Mouse (Mus musculus) heart, postnatal 0 days (tissue): ENCODE results near the gene Gm11938. TPM values are rescaled to one million over a fixed set of nuclear protein-coding genes. Genes with fewer than 3 reads are reported as not detected.

ENCODE experiments used
- ATAC-seq: fragments of 200-750 bp; cut with Nextera tagmentation; 2 replicates; pipeline ENCODE4 v1.8.0; 2017; ENCODE audit warnings: low read depth, moderate number of reproducible peaks, moderate library complexity; ENCODE audit not compliant: insufficient read depth
- DNase-seq: peaks from one replicate; pipeline ENCODE4 v3.0.0-alpha.2; 2016; ENCODE audit warnings: low spot score
- H3K27ac ChIP-seq: fragments of 300-500 bp; sonication (generic); 2 replicates; pipeline ENCODE4 v1.5.1; 2014; ENCODE audit warnings: low read depth, mild to moderate bottlenecking
- H3K27me3 ChIP-seq: fragments of 300-500 bp; sonication (generic); 2 replicates; pipeline ENCODE4 v1.6.1; 2014; ENCODE audit warnings: low read length, mixed read lengths; ENCODE audit not compliant: control insufficient read depth, insufficient read depth
- H3K36me3 ChIP-seq: fragments of 300-500 bp; sonication (generic); replicated peaks from 2 replicates; pipeline ENCODE4 v1.6.1; 2014; ENCODE audit warnings: low read length, mixed read lengths; ENCODE audit not compliant: control insufficient read depth, insufficient read depth
- H3K4me1 ChIP-seq: fragments of 300-500 bp; sonication (generic); 2 replicates; pipeline ENCODE4 v1.6.1; 2014; ENCODE audit warnings: antibody characterized with exemption; ENCODE audit not compliant: control insufficient read depth, insufficient read depth
- H3K4me2 ChIP-seq: fragments of 300-500 bp; sonication (generic); 2 replicates; pipeline ENCODE4 v1.6.1; 2014; ENCODE audit warnings: low read depth, mild to moderate bottlenecking, low read length, moderate library complexity
- H3K4me3 ChIP-seq: fragments of 300-500 bp; sonication (generic); 2 replicates; pipeline ENCODE4 v1.5.1; 2014; ENCODE audit warnings: low read depth, low read length
- H3K9ac ChIP-seq: fragments of 300-500 bp; sonication (generic); replicated peaks from 2 replicates; pipeline ENCODE4 v1.6.1; 2014; ENCODE audit warnings: low read depth, low read length, mixed read lengths
- H3K9me3 ChIP-seq: fragments of 300-500 bp; sonication (generic); replicated peaks from 2 replicates; pipeline ENCODE4 v1.6.1; 2016; ENCODE audit warnings: low read length; ENCODE audit not compliant: control insufficient read depth
- CTCF ChIP-seq: IDR thresholded peaks from 2 replicates; pipeline ENCODE4 v1.5.1; 2016; ENCODE audit warnings: antibody characterized with exemption, control low read depth, low read depth
- EP300 ChIP-seq: IDR thresholded peaks from 2 replicates; pipeline ENCODE4 v1.6.1; 2016; ENCODE audit warnings: antibody characterized with exemption, low read depth
- WGBS: fragments of 180-500 bp; shearing (Covaris S2); extraction: QIAGEN DNeasy Blood & Tissue Kit; methylation state at CpG from one replicate; pipeline ENCODE4 v1.1.7; 2014; 5-methylcytosine and 5-hydroxymethylcytosine counted together
- polyA plus RNA-seq: library from polyadenylated mRNA; unstranded; fragments of >200 nt; fragmentation: Nextera tagmentation; extraction: Ambion mirVana; gene quantifications from 2 replicates; pipeline ENCODE4 v1.2.1, GENCODE M21; 2015
- total RNA-seq: library from RNA; depleted of rRNA; stranded (reverse); fragments of >200 nt; gene quantifications from 2 replicates; pipeline ENCODE4 v1.2.3, GENCODE M21; 2014; ENCODE audit warnings: low replicate concordance; rRNA removed

Gene Gm11938
- total and polyA plus RNA-seq, 2 experiments from 2014 or later: not detected

- H3K27me3 ChIP-seq: no peaks in the 10 kb centered on the region
- H3K4me2 ChIP-seq: no peak overlapping the region
- DNase-seq (no peak), ATAC-seq (no peak)
- H3K4me3 ChIP-seq: no peak overlapping the region
- no peak overlapping the region for H3K27ac ChIP-seq
- H3K9me3 ChIP-seq: no peaks in the 10 kb centered on the region
- H3K36me3 ChIP-seq: no peaks in the 10 kb centered on the region
- TF ChIP-seq EP300 (no peak), CTCF (no peak)
- no peak overlapping the region for H3K9ac ChIP-seq
- no peaks in the 10 kb centered on the region for H3K4me1 ChIP-seq
- 79% methylated on average over 2 of the region's 2 CpGs for WGBS
Observed at GRCm38 (mm10) chr11:99556195-99556594, 46.9 kb downstream of the Gm11938 start.

Other genes with a start within 250 kb of the Gm11938 start
Only the 30 nearest of the 36 such genes appear.
- gene Krt12, start 181.0 kb downstream of the Gm11938 start, total RNA-seq: not detected in 2 replicates
- gene Krt12, start 181.0 kb downstream of the Gm11938 start, polyA plus RNA-seq: not detected in 2 replicates
- gene Krt20, start 165.2 kb downstream of the Gm11938 start, total RNA-seq: not detected in 2 replicates
- gene Krt20, start 165.2 kb downstream of the Gm11938 start, polyA plus RNA-seq: 0.26 and 0.38 TPM in 2 replicates
- not detected in 2 replicates for gene Krt23, start 110.2 kb downstream of the Gm11938 start, total RNA-seq
- gene Krt23, start 110.2 kb downstream of the Gm11938 start, polyA plus RNA-seq: 0.07 and 0.12 TPM in 2 replicates
- gene Krt39, start 82.0 kb downstream of the Gm11938 start, total RNA-seq: not detected in 2 replicates
- not detected in 2 replicates for gene Krt39, start 82.0 kb downstream of the Gm11938 start, polyA plus RNA-seq
- gene Krt40, start 60.1 kb downstream of the Gm11938 start, total RNA-seq: not detected in 2 replicates
- gene Krt40, start 60.1 kb downstream of the Gm11938 start, polyA plus RNA-seq: not detected in 2 replicates
- gene Krtap3-3, start 52.4 kb downstream of the Gm11938 start, total RNA-seq: not detected in 2 replicates
- not detected in 2 replicates for gene Krtap3-3, start 52.4 kb downstream of the Gm11938 start, polyA plus RNA-seq
- not detected in 2 replicates for gene Krtap3-2, start 46.5 kb downstream of the Gm11938 start, total RNA-seq
- not detected in 2 replicates for gene Krtap3-2, start 46.5 kb downstream of the Gm11938 start, polyA plus RNA-seq
- not detected in 2 replicates for gene Gm11939, start 43.8 kb downstream of the Gm11938 start, total RNA-seq
- not detected in 2 replicates for gene Gm11939, start 43.8 kb downstream of the Gm11938 start, polyA plus RNA-seq
- not detected in 2 replicates for gene Krtap3-1, start 36.7 kb downstream of the Gm11938 start, total RNA-seq
- gene Krtap3-1, start 36.7 kb downstream of the Gm11938 start, polyA plus RNA-seq: not detected in 2 replicates
- gene Krtap1-5, start 22.3 kb downstream of the Gm11938 start, total RNA-seq: not detected in 2 replicates
- not detected in 2 replicates for gene Krtap1-5, start 22.3 kb downstream of the Gm11938 start, polyA plus RNA-seq
- not detected in 2 replicates for gene Krtap1-4, start 19.7 kb downstream of the Gm11938 start, total RNA-seq
- gene Krtap1-4, start 19.7 kb downstream of the Gm11938 start, polyA plus RNA-seq: not detected in 2 replicates
- gene Krtap1-3, start 12.0 kb downstream of the Gm11938 start, total RNA-seq: not detected in 2 replicates
- gene Krtap1-3, start 12.0 kb downstream of the Gm11938 start, polyA plus RNA-seq: not detected in 2 replicates
- gene Krtap9-3, start 5.2 kb downstream of the Gm11938 start, total RNA-seq: not detected in 2 replicates
- not detected in 2 replicates for gene Krtap9-3, start 5.2 kb downstream of the Gm11938 start, polyA plus RNA-seq
- gene Gm11937, start 6.9 kb upstream of the Gm11938 start, total RNA-seq: not detected in 2 replicates
- gene Gm11937, start 6.9 kb upstream of the Gm11938 start, polyA plus RNA-seq: not detected in 2 replicates
- not detected in 2 replicates for gene Krtap2-4, start 11.5 kb upstream of the Gm11938 start, total RNA-seq
- not detected in 2 replicates for gene Krtap2-4, start 11.5 kb upstream of the Gm11938 start, polyA plus RNA-seq
- gene Gm11562, start 17.1 kb upstream of the Gm11938 start, total RNA-seq: not detected in 2 replicates
- not detected in 2 replicates for gene Gm11562, start 17.1 kb upstream of the Gm11938 start, polyA plus RNA-seq
- gene Krtap4-1, start 24.9 kb upstream of the Gm11938 start, total RNA-seq: not detected in 2 replicates
- not detected in 2 replicates for gene Krtap4-1, start 24.9 kb upstream of the Gm11938 start, polyA plus RNA-seq
- not detected in 2 replicates for gene Krtap4-2, start 31.8 kb upstream of the Gm11938 start, total RNA-seq
- not detected in 2 replicates for gene Krtap4-2, start 31.8 kb upstream of the Gm11938 start, polyA plus RNA-seq
- not detected in 2 replicates for gene Krtap4-7, start 40.8 kb upstream of the Gm11938 start, total RNA-seq
- not detected in 2 replicates for gene Krtap4-7, start 40.8 kb upstream of the Gm11938 start, polyA plus RNA-seq
- not detected in 2 replicates for gene Gm11555, start 46.9 kb upstream of the Gm11938 start, total RNA-seq
- not detected in 2 replicates for gene Gm11555, start 46.9 kb upstream of the Gm11938 start, polyA plus RNA-seq
- gene Gm11563, start 55.7 kb upstream of the Gm11938 start, total RNA-seq: not detected in 2 replicates
- gene Gm11563, start 55.7 kb upstream of the Gm11938 start, polyA plus RNA-seq: not detected in 2 replicates
- not detected in 2 replicates for gene Krtap4-6, start 62.7 kb upstream of the Gm11938 start, total RNA-seq
- gene Krtap4-6, start 62.7 kb upstream of the Gm11938 start, polyA plus RNA-seq: not detected in 2 replicates
- not detected in 2 replicates for gene Gm14190, start 87.4 kb upstream of the Gm11938 start, total RNA-seq
- gene Gm14190, start 87.4 kb upstream of the Gm11938 start, polyA plus RNA-seq: not detected in 2 replicates
- not detected in 2 replicates for gene Gm14180, start 131.0 kb upstream of the Gm11938 start, total RNA-seq
- not detected in 2 replicates for gene Gm14180, start 131.0 kb upstream of the Gm11938 start, polyA plus RNA-seq
- not detected in 2 replicates for gene Gm11595, start 169.6 kb upstream of the Gm11938 start, total RNA-seq
- gene Gm11595, start 169.6 kb upstream of the Gm11938 start, polyA plus RNA-seq: not detected in 2 replicates
- not detected in 2 replicates for gene Krtap4-8, start 177.4 kb upstream of the Gm11938 start, total RNA-seq
- gene Krtap4-8, start 177.4 kb upstream of the Gm11938 start, polyA plus RNA-seq: not detected in 2 replicates
- gene Krtap4-9, start 181.9 kb upstream of the Gm11938 start, total RNA-seq: not detected in 2 replicates
- gene Krtap4-9, start 181.9 kb upstream of the Gm11938 start, polyA plus RNA-seq: not detected in 2 replicates
- gene Gm11596, start 190.2 kb upstream of the Gm11938 start, total RNA-seq: not detected in 2 replicates
- gene Gm11596, start 190.2 kb upstream of the Gm11938 start, polyA plus RNA-seq: not detected in 2 replicates
- gene Gm11569, start 195.6 kb upstream of the Gm11938 start, total RNA-seq: not detected in 2 replicates
- gene Gm11569, start 195.6 kb upstream of the Gm11938 start, polyA plus RNA-seq: not detected in 2 replicates
- gene Gm11554, start 201.1 kb upstream of the Gm11938 start, total RNA-seq: not detected in 2 replicates
- not detected in 2 replicates for gene Gm11554, start 201.1 kb upstream of the Gm11938 start, polyA plus RNA-seq